Mouse (Mus musculus) megakaryocyte-erythroid progenitor cell, adult 5 weeks (primary cell): ENCODE data around the gene 3830417A13Rik. TPM values are rescaled to one million over a fixed set of nuclear protein-coding genes. Genes with fewer than 3 reads are reported as not detected.

ENCODE experiments used
- polyA plus RNA-seq: library from polyadenylated mRNA; stranded (reverse); fragments of >175 nt; gene quantifications from 2 replicates; pipeline ENCODE4 v1.2.3, GENCODE M21; 2012

The 3830417A13Rik gene
- polyA plus RNA-seq, result not detected in 2 replicates

GRCm38 (mm10) chrX:64173248-64173647 is at the start of gene 3830417A13Rik:
3830417A13Rik (plus strand) TSS chrX:64173548.

GRCm38 (mm10) chrX:64152098-64152497 is 21.2 kb upstream of the 3830417A13Rik start, which contains the start of gene Gm6760:
Gm6760 (minus strand) TSS chrX:64152198.

Other genes starting within 250 kb of the 3830417A13Rik start
- not detected in 2 replicates for gene Gm6760, start 21.4 kb upstream of the 3830417A13Rik start, polyA plus RNA-seq
- not detected in 2 replicates for gene Slitrk4, start 103.4 kb downstream of the 3830417A13Rik start, polyA plus RNA-seq